In the genomic region with DNA sequence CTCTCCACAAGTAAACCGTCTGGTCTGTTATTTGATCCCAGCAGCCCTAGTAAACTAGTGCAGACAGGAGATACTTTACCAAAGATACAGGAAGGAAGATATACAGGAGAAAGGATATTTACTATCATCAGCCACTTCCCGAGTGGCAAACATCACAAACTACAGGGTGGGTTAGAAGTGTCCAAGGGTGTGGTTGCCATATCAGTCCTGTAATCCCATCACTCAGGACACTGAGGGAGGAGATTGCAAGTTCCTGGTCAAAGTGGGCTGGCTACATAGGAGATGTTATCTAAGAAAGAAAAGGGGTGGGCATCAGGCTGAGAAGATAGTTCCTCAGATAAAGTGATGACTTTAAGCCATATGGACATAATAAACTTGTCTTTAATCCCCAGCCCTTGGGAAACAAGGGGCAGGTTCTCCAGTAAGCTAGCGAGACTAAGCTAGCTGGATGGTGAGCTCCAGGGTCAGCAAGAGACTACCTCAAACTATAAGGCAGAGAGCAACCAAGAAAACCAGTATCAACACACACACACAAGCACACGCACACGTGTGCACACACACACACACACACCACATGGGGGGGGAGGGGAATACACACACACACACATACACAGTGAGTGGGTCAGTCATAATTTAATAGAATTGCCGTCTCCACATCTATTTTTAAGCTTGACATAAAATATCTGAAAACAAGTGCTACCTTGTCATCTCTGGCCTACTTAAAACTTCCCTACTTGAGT, we compare ENCODE assay signal across 8 mouse cellular contexts. TPM values are rescaled to one million over a fixed set of nuclear protein-coding genes. Genes with fewer than 3 reads are reported as not detected.
DNase-seq lines count a peak whose midpoint lies in the region; ATAC-seq and TF ChIP-seq lines count a peak whose summit lies in the region.
"Had no signal": no experiment of that assay in that cellular context is flagged by ENCODE, and none has a peak within 500 bp of the region (broad histone marks: within the 10 kb centered on the region; RNA-seq: fewer than 3 reads in every experiment).

No protein-coding gene starts in this region.

- H3K36me3 ChIP-seq in heart, embryonic 13.5 days = no peaks in the 10 kb centered on the region
- no peaks in the 10 kb centered on the region for H3K36me3 ChIP-seq in lung, postnatal 0 days (ENCODE audit: insufficient read depth, low read length)
- H3K36me3 ChIP-seq in liver, postnatal 0 days (replicated peaks; ENCODE audit: insufficient read depth, low read length) = no peaks in the 10 kb centered on the region
- H3K36me3 ChIP-seq in stomach, postnatal 0 days (ENCODE audit: control insufficient read depth, insufficient read depth, low read length) = no peaks in the 10 kb centered on the region

- H3K9me3 ChIP-seq in heart, embryonic 13.5 days = no peaks in the 10 kb centered on the region
- no peaks in the 10 kb centered on the region for H3K9me3 ChIP-seq in lung, postnatal 0 days (ENCODE audit: low read length)
- no peaks in the 10 kb centered on the region for H3K9me3 ChIP-seq in liver, postnatal 0 days (ENCODE audit: low read length)
- no peaks in the 10 kb centered on the region for H3K9me3 ChIP-seq in stomach, postnatal 0 days (ENCODE audit: control insufficient read depth, low read length)

- peaks cover 38% of the 10 kb centered on the region for H3K4me1 ChIP-seq in heart, embryonic 13.5 days
- H3K4me1 ChIP-seq in lung, postnatal 0 days (ENCODE audit: insufficient read depth, low read depth, low read length) = peaks cover 4% of the 10 kb centered on the region; the same call in 1 of the 2 replicates
- H3K4me1 ChIP-seq in liver, postnatal 0 days (ENCODE audit: insufficient read depth) = peaks cover 15% of the 10 kb centered on the region
- H3K4me1 ChIP-seq in stomach, postnatal 0 days (replicated peaks; ENCODE audit: control insufficient read depth, insufficient read depth) = no peaks in the 10 kb centered on the region

- DNase-seq in heart, adult 8-10 months (ENCODE audit: low spot score) = no peak
- DNase-seq in lung, postnatal 0 days (ENCODE audit: low spot score) = no peak
- no peak for DNase-seq in lung, postnatal 14 days
- no peak for DNase-seq in liver, postnatal 0 days
- DNase-seq in stomach, postnatal 0 days (ENCODE audit: low spot score) = no peak
- DNase-seq in lung, adult 18-20 months = no peak
- DNase-seq: lung, postnatal 4 days had no signal

- peak overlapping the region; percentile 44; the same call in 1 of the 2 replicates for H3K9ac ChIP-seq in heart, embryonic 13.5 days
- no peak overlapping the region for H3K9ac ChIP-seq in lung, postnatal 0 days (replicated peaks; ENCODE audit: low read depth)
- H3K9ac ChIP-seq in liver, postnatal 0 days (replicated peaks) = peak overlapping the region; percentile 21; the same call in 1 of the 2 replicates
- no peak overlapping the region for H3K9ac ChIP-seq in stomach, postnatal 0 days (ENCODE audit: low read length)

- peak overlapping the region; percentile 36; the same call in 1 of the 2 replicates for H3K4me2 ChIP-seq in heart, embryonic 13.5 days
- H3K4me2 ChIP-seq in lung, postnatal 0 days (replicated peaks; ENCODE audit: low read depth, low read length) = no peak overlapping the region
- peak overlapping the region; percentile 38 for H3K4me2 ChIP-seq in liver, postnatal 0 days (ENCODE audit: low read depth, low read length)
- no peak overlapping the region for H3K4me2 ChIP-seq in stomach, postnatal 0 days (replicated peaks; ENCODE audit: low read depth)

- WGBS in heart, embryonic 13.5 days = 60% methylated on average over 6 of the region's 6 CpGs
- WGBS in lung, postnatal 0 days = 67% methylated on average over 6 of the region's 6 CpGs
- 52% methylated on average over 6 of the region's 6 CpGs for WGBS in liver, postnatal 0 days (ENCODE audit: insufficient replicate concordance)
- 65% methylated on average over 6 of the region's 6 CpGs for WGBS in stomach, postnatal 0 days

- peak overlapping the region; percentile 46; the same call in 1 of the 2 replicates for H3K27ac ChIP-seq in heart, embryonic 13.5 days (replicated peaks)
- no peak overlapping the region for H3K27ac ChIP-seq in lung, postnatal 0 days (ENCODE audit: low read length)
- 0 out of 2 replicates have a peak overlapping the region, but pooled peaks have one; percentile 23 for H3K27ac ChIP-seq in liver, postnatal 0 days (ENCODE audit: low read depth)
- no peak overlapping the region for H3K27ac ChIP-seq in stomach, postnatal 0 days (replicated peaks)

- H3K27me3 ChIP-seq in heart, embryonic 13.5 days (replicated peaks) = no peaks in the 10 kb centered on the region
- no peaks in the 10 kb centered on the region for H3K27me3 ChIP-seq in lung, postnatal 0 days (replicated peaks; ENCODE audit: insufficient read depth, low read length)
- no peaks in the 10 kb centered on the region for H3K27me3 ChIP-seq in liver, postnatal 0 days (ENCODE audit: insufficient read depth, low read length)
- no peaks in the 10 kb centered on the region for H3K27me3 ChIP-seq in stomach, postnatal 0 days (ENCODE audit: control insufficient read depth, insufficient read depth, low read length)

- no peak for TF ChIP-seq CTCF in lung, postnatal 0 days (IDR thresholded peaks at IDR 0.05)
- no peak for TF ChIP-seq CTCF in liver, postnatal 0 days (IDR thresholded peaks at IDR 0.05; ENCODE audit: low read depth)
- no peak for TF ChIP-seq CTCF in stomach, postnatal 0 days (IDR thresholded peaks at IDR 0.05; ENCODE audit: low read depth)

- H3K4me3 ChIP-seq in heart, embryonic 13.5 days = no peak overlapping the region
- H3K4me3 ChIP-seq in lung, postnatal 0 days (ENCODE audit: low read depth, low read length) = no peak overlapping the region
- H3K4me3 ChIP-seq in liver, postnatal 0 days (ENCODE audit: low read depth, low read length) = no peak overlapping the region
- no peak overlapping the region for H3K4me3 ChIP-seq in stomach, postnatal 0 days (ENCODE audit: low read depth, low read length)

- TF ChIP-seq EP300 in lung, postnatal 0 days (IDR thresholded peaks at IDR 0.05) = peak; percentile 58; the same call in 1 of the 2 replicates
- no peak for TF ChIP-seq EP300 in liver, postnatal 0 days (IDR thresholded peaks at IDR 0.05; ENCODE audit: low read depth)
- no peak for TF ChIP-seq EP300 in stomach, postnatal 0 days (optimal IDR thresholded peaks at IDR 0.05)

- no peak for ATAC-seq in heart, embryonic 13.5 days (ENCODE audit: extremely low read depth, insufficient number of reproducible peaks, low FRiP score, low TSS enrichment)
- ATAC-seq in lung, postnatal 0 days = peak; percentile 52; the same call in 1 of the 2 replicates
- ATAC-seq in liver, postnatal 0 days = no peak
- no peak for ATAC-seq in stomach, postnatal 0 days (ENCODE audit: low FRiP score, low TSS enrichment)

RNA-seq across cellular contexts. Expression of gene Zdhhc17, which starts 18.5 kb away (rescaled TPM):
- 15.4 and 17.6 TPM in 2 replicates for polyA plus RNA-seq in heart, embryonic 13.5 days (2015; fragmentation: Nextera tagmentation; extraction: Ambion mirVana)
- total RNA-seq in heart, adult 8-10 months (2022) = 10 to 100 TPM; 20.8 to 27.2 (median 23.2) TPM
- 16.8 and 18.4 TPM in 2 replicates for polyA plus RNA-seq in lung, postnatal 0 days (2015; fragmentation: Nextera tagmentation; extraction: Ambion mirVana)
- polyA plus RNA-seq in liver, postnatal 0 days (2015; fragmentation: Nextera tagmentation; extraction: Ambion mirVana) = 4.1 and 4.9 TPM in 2 replicates
- 6.1 and 6.4 TPM in 2 replicates for polyA plus RNA-seq in stomach, postnatal 0 days (2015; fragmentation: Nextera tagmentation; extraction: Ambion mirVana)

Comparison
In these comparisons a context has a peak if more than half of its experiments do, and no peak if none do; other contexts are left out.
1. H3K27ac ChIP-seq: peak in heart, embryonic 13.5 days (single experiment) and liver, postnatal 0 days (single experiment); none in lung, postnatal 0 days (single experiment) and stomach, postnatal 0 days (single experiment).
2. H3K4me2 ChIP-seq: peak in heart, embryonic 13.5 days (single experiment) and liver, postnatal 0 days (single experiment); none in lung, postnatal 0 days (single experiment) and stomach, postnatal 0 days (single experiment).
3. H3K9ac ChIP-seq: peak in heart, embryonic 13.5 days (single experiment) and liver, postnatal 0 days (single experiment); none in lung, postnatal 0 days (single experiment) and stomach, postnatal 0 days (single experiment).